In the genomic region with DNA sequence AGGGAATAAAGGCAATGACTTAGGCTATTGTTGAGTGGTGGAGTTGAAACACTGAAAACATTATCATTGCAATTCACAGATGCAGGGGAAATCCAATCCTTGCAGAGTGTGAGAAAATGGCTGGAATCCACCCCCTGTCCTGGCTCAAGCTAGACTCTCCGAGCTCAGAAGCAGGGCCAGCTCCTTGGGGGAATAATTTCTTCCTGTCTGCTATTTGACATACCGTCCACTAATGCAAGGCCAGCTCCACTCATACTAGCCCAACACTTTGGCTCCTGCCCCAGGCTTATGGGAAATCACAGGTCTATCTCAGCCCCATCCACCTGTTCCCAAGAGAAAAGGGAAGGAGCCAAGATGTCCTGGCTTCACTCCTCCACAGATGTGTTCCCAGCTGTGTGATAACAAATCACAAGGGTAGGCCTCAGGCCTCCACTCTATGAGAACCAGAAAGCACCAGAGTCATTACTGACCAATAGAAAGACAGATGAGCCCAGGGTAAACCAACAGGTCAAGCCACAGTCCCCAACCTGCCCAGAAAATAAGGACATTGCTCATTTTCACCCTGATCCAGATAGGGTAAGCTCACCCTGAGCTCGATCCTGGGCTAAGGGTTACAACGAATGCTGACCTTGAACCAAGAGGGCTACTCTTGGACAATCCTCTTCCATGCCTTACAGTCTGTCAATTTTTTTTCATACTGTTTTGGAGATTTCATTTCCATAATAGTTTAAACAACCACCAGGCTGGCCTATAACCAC, we compare ENCODE assay signal across 23 mouse cellular contexts. TPM values are rescaled to one million over a fixed set of nuclear protein-coding genes. Genes with fewer than 3 reads are reported as not detected.
DNase-seq lines count a peak whose midpoint lies in the region; ATAC-seq and TF ChIP-seq lines count a peak whose summit lies in the region.
"Had no signal": no experiment of that assay in that cellular context is flagged by ENCODE, and none has a peak within 500 bp of the region (broad histone marks: within the 10 kb centered on the region; RNA-seq: fewer than 3 reads in every experiment).

No protein-coding gene starts in this region.

- TF ChIP-seq CTCF in gastrocnemius, adult 2 months (IDR thresholded peaks at IDR 0.05): no peak

- no peak overlapping the region for H3K4me3 ChIP-seq in limb, embryonic 12.5 days (replicated peaks)
- H3K4me3 ChIP-seq in limb, embryonic 10.5 days: no peak overlapping the region
- H3K4me3 ChIP-seq in gastrocnemius, adult 2 months: no peak overlapping the region
- H3K4me3 ChIP-seq in forebrain, embryonic 13.5 days: no peak overlapping the region
- H3K4me3 ChIP-seq: embryonic facial prominence, embryonic 13.5 days; forebrain, embryonic 10.5 days; hindbrain, embryonic 12.5 days; intestine, embryonic 15.5 days; midbrain, embryonic 13.5 days; myocyte; neural tube, embryonic 15.5 days had no signal

- H3K36me3 ChIP-seq in limb, embryonic 12.5 days: no peaks in the 10 kb centered on the region
- H3K36me3 ChIP-seq in limb, embryonic 10.5 days: peaks cover 32% of the 10 kb centered on the region
- peaks cover 18% of the 10 kb centered on the region for H3K36me3 ChIP-seq in forebrain, embryonic 13.5 days (ENCODE audit: poor library complexity, severe bottlenecking)
- H3K36me3 ChIP-seq: G1E; hindbrain, embryonic 12.5 days; intestine, embryonic 15.5 days had no signal

- ATAC-seq in limb, embryonic 12.5 days (ENCODE audit: insufficient number of reproducible peaks, insufficient read depth, low FRiP score, low TSS enrichment, low read depth): no peak
- ATAC-seq in CD4-positive, CD25-positive, alpha-beta regulatory T cell, adult 4 months: no peak
- ATAC-seq in forebrain, embryonic 13.5 days: no peak
- ATAC-seq: intestine, embryonic 15.5 days; midbrain, embryonic 13.5 days had no signal

- peaks cover 57% of the 10 kb centered on the region for H3K4me1 ChIP-seq in limb, embryonic 12.5 days (replicated peaks)
- H3K4me1 ChIP-seq in limb, embryonic 10.5 days: peaks cover 88% of the 10 kb centered on the region
- peaks cover 61% of the 10 kb centered on the region for H3K4me1 ChIP-seq in forebrain, embryonic 13.5 days

- H3K9ac ChIP-seq in limb, embryonic 12.5 days (replicated peaks): no peak overlapping the region
- H3K9ac ChIP-seq in forebrain, embryonic 13.5 days: no peak overlapping the region
- H3K9ac ChIP-seq: embryonic facial prominence, embryonic 13.5 days; hindbrain, embryonic 12.5 days; intestine, embryonic 15.5 days; lung, embryonic 14.5 days; midbrain, embryonic 13.5 days; neural tube, embryonic 15.5 days had no signal

- intact Hi-C loops in gastrocnemius, adult 2 months (cut with DNase I): no loop called here
- intact Hi-C loops in heart, postnatal 14 days (cut with DNase I): no loop called here

- WGBS in limb, embryonic 12.5 days: 82% methylated on average over 4 of the region's 4 CpGs
- WGBS in limb, embryonic 10.5 days: 79% methylated on average over 4 of the region's 4 CpGs
- 90% methylated on average over 4 of the region's 4 CpGs for WGBS in forebrain, embryonic 13.5 days

- no peaks in the 10 kb centered on the region for H3K27me3 ChIP-seq in limb, embryonic 12.5 days
- no peaks in the 10 kb centered on the region for H3K27me3 ChIP-seq in limb, embryonic 10.5 days (ENCODE audit: low read depth, poor library complexity, severe bottlenecking)
- H3K27me3 ChIP-seq in forebrain, embryonic 13.5 days: no peaks in the 10 kb centered on the region
- H3K27me3 ChIP-seq: embryonic facial prominence, embryonic 13.5 days; hindbrain, embryonic 12.5 days; intestine, embryonic 15.5 days; midbrain, embryonic 13.5 days; neural tube, embryonic 15.5 days had no signal

- no peak overlapping the region for H3K4me2 ChIP-seq in limb, embryonic 12.5 days
- H3K4me2 ChIP-seq in forebrain, embryonic 13.5 days: no peak overlapping the region
- H3K4me2 ChIP-seq: embryonic facial prominence, embryonic 13.5 days; hindbrain, embryonic 12.5 days; intestine, embryonic 15.5 days; liver, embryonic 11.5 days; lung, embryonic 14.5 days; midbrain, embryonic 13.5 days; neural tube, embryonic 15.5 days had no signal

- H3K27ac ChIP-seq in limb, embryonic 12.5 days: 0 out of 2 replicates have a peak overlapping the region, but pooled peaks have one; percentile 17
- no peak overlapping the region for H3K27ac ChIP-seq in limb, embryonic 10.5 days
- H3K27ac ChIP-seq in gastrocnemius, adult 2 months: peak overlapping the region; percentile 20; the same call in 1 of the 2 replicates
- no peak overlapping the region for H3K27ac ChIP-seq in forebrain, embryonic 13.5 days
- H3K27ac ChIP-seq: embryonic facial prominence, embryonic 13.5 days; forebrain, embryonic 10.5 days; hindbrain, embryonic 12.5 days; intestine, embryonic 15.5 days; midbrain, embryonic 13.5 days; neural tube, embryonic 15.5 days had no signal

- no peaks in the 10 kb centered on the region for H3K9me3 ChIP-seq in limb, embryonic 12.5 days
- no peaks in the 10 kb centered on the region for H3K9me3 ChIP-seq in limb, embryonic 10.5 days (replicated peaks)
- no peaks in the 10 kb centered on the region for H3K9me3 ChIP-seq in forebrain, embryonic 13.5 days (replicated peaks)
- H3K9me3 ChIP-seq: embryonic facial prominence, embryonic 13.5 days; forebrain, embryonic 10.5 days; G1E; hindbrain, embryonic 12.5 days; intestine, embryonic 15.5 days; midbrain, embryonic 13.5 days; neural tube, embryonic 15.5 days had no signal

- no peak for DNase-seq in limb, embryonic 10.5 days (ENCODE audit: low spot score)
- DNase-seq in gastrocnemius, adult 2 months: peak; percentile 44
- DNase-seq in heart, postnatal 14 days: peak; percentile 37 to 44
- no peak for DNase-seq in spleen, adult 12 weeks (ENCODE audit: low spot score)
- DNase-seq: adrenal gland, adult 8-10 months; cerebellum, adult 2 months; kidney, postnatal 4 days; lung, embryonic 14.5 days; retina, postnatal 1 day; right cerebral cortex, postnatal 4 days; thymus, adult 18-20 months had no signal

RNA-seq across cellular contexts. Expression of a gene that starts 32.5 kb away (rescaled TPM):
- 15.4 and 17.1 TPM in 2 replicates for polyA plus RNA-seq in limb, embryonic 12.5 days (2016; fragmentation: Nextera tagmentation; extraction: Ambion mirVana)
- 16.1 and 18.3 TPM in 2 replicates for polyA plus RNA-seq in limb, embryonic 10.5 days (2016; fragmentation: Nextera tagmentation; extraction: Ambion mirVana)
- 10 to 100 TPM in 1 of 2 experiments, 1 to 10 TPM in 1; 9.7 to 11.5 TPM for total RNA-seq in gastrocnemius, adult 2 months (2021)
- total RNA-seq in heart, postnatal 14 days (2021): 10 to 100 TPM; 25.9 to 34.5 TPM
- polyA plus RNA-seq in CD4-positive, CD25-positive, alpha-beta regulatory T cell, adult 4 months (2017; shearing (Covaris generic)): under 1 TPM; 0.29 to 0.98 TPM
- polyA plus RNA-seq in forebrain, embryonic 13.5 days (2015; fragmentation: Nextera tagmentation; extraction: Ambion mirVana): 30.6 and 33.3 TPM in 2 replicates
- polyA plus RNA-seq: G1E had no signal

Comparison
In these comparisons a context has a peak if more than half of its experiments do, and no peak if none do; other contexts are left out.
1. H3K27ac ChIP-seq: peak in limb, embryonic 12.5 days (single experiment) and gastrocnemius, adult 2 months (single experiment); none in limb, embryonic 10.5 days (single experiment) and forebrain, embryonic 13.5 days (single experiment).
2. DNase-seq: peak in gastrocnemius, adult 2 months (single experiment) and heart, postnatal 14 days (2 of 2); none in limb, embryonic 10.5 days (single experiment) and spleen, adult 12 weeks (single experiment).